Comparison of ENCODE assay signal across 8 mouse cellular contexts in the genomic region with DNA sequence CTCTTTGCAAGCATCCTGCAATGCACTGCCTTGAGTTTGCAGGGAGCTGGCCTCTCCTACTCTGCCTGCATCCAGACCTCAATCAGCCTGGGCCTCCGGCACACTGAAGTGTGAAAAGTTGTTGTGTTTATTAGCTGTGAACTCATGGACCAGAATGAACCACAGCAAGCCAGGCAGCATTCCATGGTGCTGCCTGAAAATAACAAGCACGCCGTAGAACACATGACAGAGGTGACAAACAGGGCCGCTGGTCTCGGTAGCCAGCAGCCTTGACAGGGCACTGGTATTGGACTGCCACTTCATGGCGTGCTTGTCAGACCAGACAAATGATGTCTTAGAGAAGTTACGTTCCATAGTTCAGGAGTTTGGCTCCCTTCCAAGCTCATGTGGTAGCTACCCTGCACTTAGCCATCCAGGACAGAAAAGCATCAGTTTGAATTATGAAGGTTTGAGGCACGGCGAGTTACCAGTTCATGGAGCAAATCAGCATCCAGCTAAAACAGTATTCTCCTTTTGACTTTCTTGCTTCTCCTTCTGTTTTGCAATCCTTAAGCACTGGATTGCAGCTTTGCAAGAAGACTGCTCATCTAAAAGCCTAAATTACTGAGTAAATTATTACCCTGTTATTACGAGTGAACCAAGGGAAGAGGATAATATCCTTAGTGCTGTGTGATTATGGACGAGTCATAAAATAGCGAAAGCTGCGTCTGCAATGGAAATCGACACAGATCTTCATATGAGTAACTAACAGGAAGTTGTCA.
A peak's percentile ranks its signal among the peaks of the same experiment; 100 is the strongest.
DNase-seq lines count a peak whose midpoint lies in the region; ATAC-seq and TF ChIP-seq lines count a peak whose summit lies in the region.

No protein-coding gene starts in this region.

- no peaks in the 10 kb centered on the region for H3K9me3 ChIP-seq in lung, embryonic 16.5 days (ENCODE audit: control insufficient read depth, low read length)
- H3K9me3 ChIP-seq in intestine, postnatal 0 days (ENCODE audit: control insufficient read depth) = no peaks in the 10 kb centered on the region
- no peaks in the 10 kb centered on the region for H3K9me3 ChIP-seq in neural tube, embryonic 12.5 days

- H3K4me3 ChIP-seq in lung, embryonic 16.5 days (ENCODE audit: low read length) = no peak overlapping the region
- no peak overlapping the region for H3K4me3 ChIP-seq in lung, adult 2 months (replicated peaks; ENCODE audit: extremely low read depth, low read depth, low read length)
- no peak overlapping the region for H3K4me3 ChIP-seq in intestine, postnatal 0 days (ENCODE audit: low read depth, low read length)
- H3K4me3 ChIP-seq in neural tube, embryonic 12.5 days = no peak overlapping the region

- H3K36me3 ChIP-seq in lung, embryonic 16.5 days (ENCODE audit: control insufficient read depth, insufficient read depth, low read length) = no peaks in the 10 kb centered on the region
- H3K36me3 ChIP-seq in intestine, postnatal 0 days (ENCODE audit: control insufficient read depth, insufficient read depth) = peaks cover 5% of the 10 kb centered on the region; the same call in 1 of the 2 replicates
- H3K36me3 ChIP-seq in neural tube, embryonic 12.5 days = no peaks in the 10 kb centered on the region

- H3K27ac ChIP-seq in lung, embryonic 16.5 days (ENCODE audit: low read length) = no peak overlapping the region
- 0 out of 2 replicates have a peak overlapping the region, but pooled peaks have one; percentile 28 for H3K27ac ChIP-seq in intestine, postnatal 0 days (ENCODE audit: low read depth, low read length)
- no peak overlapping the region for H3K27ac ChIP-seq in neural tube, embryonic 12.5 days

- H3K4me1 ChIP-seq in lung, embryonic 16.5 days (replicated peaks; ENCODE audit: control insufficient read depth, insufficient read depth, low read length) = peaks cover 12% of the 10 kb centered on the region
- peaks cover 4% of the 10 kb centered on the region for H3K4me1 ChIP-seq in lung, adult 2 months (ENCODE audit: control insufficient read depth, insufficient read depth, low read length)
- peaks cover 10% of the 10 kb centered on the region for H3K4me1 ChIP-seq in intestine, postnatal 0 days (replicated peaks; ENCODE audit: control insufficient read depth, insufficient read depth, low read length)
- peaks cover 16% of the 10 kb centered on the region for H3K4me1 ChIP-seq in neural tube, embryonic 12.5 days

- H3K4me2 ChIP-seq in lung, embryonic 16.5 days (ENCODE audit: low read depth, low read length) = no peak overlapping the region
- H3K4me2 ChIP-seq in intestine, postnatal 0 days (replicated peaks; ENCODE audit: low read depth) = peak overlapping the region; percentile 40
- no peak overlapping the region for H3K4me2 ChIP-seq in neural tube, embryonic 12.5 days (replicated peaks)

- ATAC-seq in lung, embryonic 16.5 days (ENCODE audit: low read depth) = peak; percentile 84
- ATAC-seq in intestine, postnatal 0 days = peak; percentile 59
- peak; percentile 57; the same call in 1 of the 2 replicates for ATAC-seq in neural tube, embryonic 12.5 days (ENCODE audit: low FRiP score, low read depth)

- intact Hi-C loops in left cerebral cortex, postnatal 25 days (cut with DNase I) = loop anchor here (10.0 kb wide), 1 partner anchor 197 kb away; a partner anchor contains a TSS

- H3K27me3 ChIP-seq in lung, embryonic 16.5 days (ENCODE audit: control insufficient read depth, insufficient read depth, low read depth, low read length) = no peaks in the 10 kb centered on the region
- no peaks in the 10 kb centered on the region for H3K27me3 ChIP-seq in intestine, postnatal 0 days (replicated peaks; ENCODE audit: control insufficient read depth, insufficient read depth, low read length)
- H3K27me3 ChIP-seq in neural tube, embryonic 12.5 days (replicated peaks) = no peaks in the 10 kb centered on the region

- peak; percentile 57 for DNase-seq in adrenal gland, adult 2 months
- DNase-seq in adrenal gland, postnatal 25 days = no peak
- DNase-seq in lung, adult 2 months = no peak
- no peak for DNase-seq in left cerebral cortex, postnatal 25 days (ENCODE audit: low spot score in 2 of 2)
- no peak for DNase-seq in urinary bladder, adult 2 months (ENCODE audit: low spot score)

- no peak for TF ChIP-seq CTCF in lung, adult 2 months (IDR thresholded peaks at IDR 0.05; ENCODE audit: insufficient read depth, low read length)
- no peak for TF ChIP-seq CTCF in intestine, postnatal 0 days (IDR thresholded peaks at IDR 0.05; ENCODE audit: low read depth)

- TF ChIP-seq POLR2A in lung, adult 2 months (IDR thresholded peaks at IDR 0.05; ENCODE audit: borderline replicate concordance, extremely low read depth, low read depth, low read length) = no peak

- no peak overlapping the region for H3K9ac ChIP-seq in lung, embryonic 16.5 days (ENCODE audit: low read length)
- no peak overlapping the region for H3K9ac ChIP-seq in intestine, postnatal 0 days (ENCODE audit: low read depth, low read length)
- H3K9ac ChIP-seq in neural tube, embryonic 12.5 days = no peak overlapping the region

- WGBS in lung, embryonic 16.5 days = 41% methylated on average over 14 of the region's 14 CpGs
- 60% methylated on average over 14 of the region's 14 CpGs for WGBS in lung, adult 2 months
- WGBS in intestine, postnatal 0 days = 26% methylated on average over 14 of the region's 14 CpGs
- 43% methylated on average over 14 of the region's 14 CpGs for WGBS in neural tube, embryonic 12.5 days
